Mouse (Mus musculus) hindbrain, embryonic 15.5 days (tissue): Measurements from ENCODE around the gene Armc8. TPM values are rescaled to one million over a fixed set of nuclear protein-coding genes. Genes with fewer than 3 reads are reported as not detected.

Experiments
- ATAC-seq: fragments of 200-750 bp; cut with Nextera tagmentation; 2 replicates; pipeline ENCODE4 v1.8.0; 2017; ENCODE audit warnings: low read depth, moderate number of reproducible peaks, moderate TSS enrichment; ENCODE audit not compliant: low FRiP score
- H3K27ac ChIP-seq: fragments of 300-500 bp; sonication (generic); replicated peaks from 2 replicates; pipeline ENCODE4 v1.5.1; 2015; ENCODE audit warnings: mild to moderate bottlenecking, inconsistent platforms
- H3K27me3 ChIP-seq: fragments of 300-500 bp; sonication (generic); 2 replicates; pipeline ENCODE4 v1.6.1; 2015; ENCODE audit warnings: control low read depth, inconsistent platforms
- H3K36me3 ChIP-seq: fragments of 300-500 bp; sonication (generic); 2 replicates; pipeline ENCODE4 v1.6.1; 2015; ENCODE audit warnings: control low read depth, inconsistent platforms
- H3K4me1 ChIP-seq: fragments of 300-500 bp; sonication (generic); replicated peaks from 2 replicates; pipeline ENCODE4 v1.6.1; 2015; ENCODE audit warnings: control low read depth, inconsistent platforms
- H3K4me2 ChIP-seq: fragments of 300-500 bp; sonication (generic); 2 replicates; pipeline ENCODE4 v1.6.1; 2015; ENCODE audit warnings: moderate library complexity, mild to moderate bottlenecking, inconsistent platforms
- H3K4me3 ChIP-seq: fragments of 300-500 bp; sonication (generic); 2 replicates; pipeline ENCODE4 v1.5.1; 2015; ENCODE audit warnings: mild to moderate bottlenecking, inconsistent platforms
- H3K9ac ChIP-seq: fragments of 300-500 bp; sonication (generic); 2 replicates; pipeline ENCODE4 v1.6.1; 2015; ENCODE audit warnings: inconsistent platforms
- H3K9me3 ChIP-seq: fragments of 300-500 bp; sonication (generic); 2 replicates; pipeline ENCODE4 v1.6.1; 2016; ENCODE audit warnings: control low read depth, inconsistent platforms
- WGBS: fragments of 180-500 bp; shearing (Covaris S2); methylation state at CpG from one replicate; pipeline ENCODE4 v1.1.7; 2015; 5-methylcytosine and 5-hydroxymethylcytosine counted together
- polyA plus RNA-seq: library from polyadenylated mRNA; unstranded; fragments of >200 nt; fragmentation: Nextera tagmentation; extraction: Ambion mirVana; gene quantifications from 2 replicates; pipeline ENCODE4 v1.2.1, GENCODE M21; 2015

Gene Armc8
- polyA plus RNA-seq, 1 experiment from 2014 or later: 68.3 TPM

DNA sequence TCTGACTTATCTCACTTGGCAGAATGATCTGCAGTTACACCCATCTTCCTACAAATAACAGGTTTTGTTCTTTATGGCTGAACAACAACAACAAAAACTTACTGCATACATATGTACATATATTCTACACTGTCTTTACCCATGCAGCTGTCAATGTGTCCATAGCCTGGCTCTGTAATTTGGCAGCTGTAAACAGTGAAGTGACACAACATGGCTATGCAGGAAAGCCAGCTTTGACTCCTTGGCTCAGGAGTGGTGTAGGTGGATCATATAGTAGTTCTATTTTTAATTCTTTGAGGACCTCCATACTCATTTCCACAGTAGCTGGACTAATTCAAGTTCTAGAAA is 9.2 kb downstream of the Armc8 start:
- no peaks in the 10 kb centered on the region; the same call in 1 of the 2 replicates for H3K4me1 ChIP-seq
- H3K4me2 ChIP-seq: no peak overlapping the region
- ATAC-seq: no peak
- no peaks in the 10 kb centered on the region for H3K36me3 ChIP-seq
- H3K27ac ChIP-seq: no peak overlapping the region
- H3K9me3 ChIP-seq: no peaks in the 10 kb centered on the region
- no peak overlapping the region for H3K9ac ChIP-seq
- H3K4me3 ChIP-seq: no peak overlapping the region
- H3K27me3 ChIP-seq: no peaks in the 10 kb centered on the region

DNA sequence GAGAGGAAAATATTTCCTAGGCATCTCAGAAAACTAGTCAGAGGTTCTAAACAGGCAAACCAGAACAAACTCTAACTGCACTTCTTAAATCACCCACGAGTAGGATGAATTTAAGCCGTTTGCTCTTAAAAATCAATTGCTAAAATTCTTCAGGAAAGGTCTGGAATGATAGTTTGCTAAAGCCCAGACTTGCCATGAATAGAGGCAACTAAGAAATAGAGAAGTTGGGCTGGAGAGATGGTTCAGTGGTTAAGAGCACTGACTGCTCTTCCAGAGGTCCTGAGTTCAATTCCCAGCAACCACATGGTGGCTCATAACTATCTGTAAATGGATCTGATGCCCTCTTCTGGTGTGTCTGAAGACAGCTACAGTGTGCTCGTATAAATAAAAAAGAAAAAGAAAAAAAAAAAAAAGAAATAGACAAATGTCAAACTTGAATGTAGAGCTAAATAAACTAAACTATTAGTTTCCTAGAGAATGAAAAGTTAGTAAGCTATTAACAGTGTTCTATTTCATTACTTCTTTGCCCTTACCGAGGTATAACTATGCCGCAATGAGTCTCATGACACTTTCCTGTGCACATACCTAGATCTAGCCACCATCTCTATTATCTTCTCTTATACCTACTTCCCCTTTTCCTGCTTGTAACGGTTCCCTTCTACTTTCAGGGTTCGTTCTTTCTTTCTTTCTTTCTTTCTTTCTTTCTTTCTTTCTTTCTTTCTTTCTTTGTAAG is 9.7 kb downstream of the Armc8 start:
- no peaks in the 10 kb centered on the region for H3K9me3 ChIP-seq
- H3K4me2 ChIP-seq: no peak overlapping the region
- no peak overlapping the region for H3K27ac ChIP-seq
- H3K9ac ChIP-seq: no peak overlapping the region
- ATAC-seq: no peak
- no peaks in the 10 kb centered on the region for H3K27me3 ChIP-seq
- WGBS: 95% methylated on average over 7 of the region's 7 CpGs
- no peak overlapping the region for H3K4me3 ChIP-seq
- H3K36me3 ChIP-seq: no peaks in the 10 kb centered on the region
- H3K4me1 ChIP-seq: no peaks in the 10 kb centered on the region; the same call in 1 of the 2 replicates

DNA sequence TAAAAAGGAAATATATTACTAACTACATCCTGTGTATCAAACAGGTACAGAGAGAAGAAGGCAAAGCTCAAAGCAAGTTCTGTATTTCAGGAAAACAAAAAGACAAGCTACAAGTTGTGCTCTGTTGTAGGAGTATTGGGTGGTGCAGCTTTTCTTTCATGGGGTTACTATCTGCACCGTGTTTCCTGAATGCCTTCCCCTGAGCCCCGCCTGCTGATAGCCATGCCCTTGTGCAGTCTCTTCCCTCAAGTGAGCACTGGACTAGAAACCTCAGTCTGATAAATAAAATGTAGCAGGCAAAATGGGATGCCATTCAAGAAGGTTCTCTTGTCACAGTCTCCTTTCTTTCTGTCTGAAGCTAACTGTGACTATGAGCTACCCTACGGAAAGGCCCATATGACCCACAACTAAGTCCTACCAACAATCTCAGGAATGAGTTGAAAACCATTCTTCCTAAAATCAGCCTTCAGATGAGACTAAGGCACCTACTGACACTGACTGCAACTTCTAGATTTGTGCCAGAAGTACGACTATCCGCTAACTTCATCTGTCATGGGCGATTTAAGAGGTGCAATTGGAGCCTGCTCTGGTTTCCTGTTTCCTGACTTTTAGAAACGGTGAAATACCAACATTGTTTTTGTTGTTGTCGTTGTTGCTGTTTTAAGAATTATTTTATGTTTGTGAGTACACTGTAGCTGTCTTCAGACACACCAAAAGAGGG is 11.0 kb downstream of the Armc8 start:
- WGBS: 88% methylated on average over 8 of the region's 8 CpGs
- no peaks in the 10 kb centered on the region for H3K9me3 ChIP-seq
- H3K27me3 ChIP-seq: no peaks in the 10 kb centered on the region
- no peak overlapping the region for H3K27ac ChIP-seq
- no peaks in the 10 kb centered on the region for H3K36me3 ChIP-seq
- no peak overlapping the region for H3K4me2 ChIP-seq
- ATAC-seq: no peak
- no peak overlapping the region for H3K9ac ChIP-seq
- H3K4me1 ChIP-seq: no peaks in the 10 kb centered on the region
- no peak overlapping the region for H3K4me3 ChIP-seq

DNA sequence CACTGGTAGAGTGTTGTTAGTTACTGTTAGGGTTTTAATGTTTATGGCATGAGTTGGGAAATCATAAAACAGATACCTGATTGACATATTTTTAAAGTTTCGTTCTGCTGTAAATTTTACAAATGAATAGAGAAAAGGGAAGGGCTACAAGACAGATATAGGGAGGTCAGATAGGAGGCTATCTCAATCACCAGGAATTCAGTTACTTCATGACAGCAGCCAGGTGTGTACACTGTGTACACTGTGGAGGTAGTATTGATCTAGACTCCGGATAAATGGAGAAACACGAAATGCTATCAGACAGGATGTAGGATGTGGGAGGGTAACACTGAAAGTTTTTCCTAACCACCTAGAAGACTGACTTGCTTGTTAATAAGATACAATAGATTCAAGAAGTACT is 13.4 kb downstream of the Armc8 start:
- no peak for ATAC-seq
- Histone ChIP-seq H3K4me1 (no peaks in the 10 kb centered on the region), H3K4me3 (no peak overlapping the region), H3K4me2 (no peak overlapping the region), H3K9me3 (no peaks in the 10 kb centered on the region), H3K9ac (no peak overlapping the region), H3K27me3 (no peaks in the 10 kb centered on the region), H3K36me3 (no peaks in the 10 kb centered on the region), H3K27ac (no peak overlapping the region)
- 96% methylated on average over 3 of the region's 3 CpGs for WGBS

DNA sequence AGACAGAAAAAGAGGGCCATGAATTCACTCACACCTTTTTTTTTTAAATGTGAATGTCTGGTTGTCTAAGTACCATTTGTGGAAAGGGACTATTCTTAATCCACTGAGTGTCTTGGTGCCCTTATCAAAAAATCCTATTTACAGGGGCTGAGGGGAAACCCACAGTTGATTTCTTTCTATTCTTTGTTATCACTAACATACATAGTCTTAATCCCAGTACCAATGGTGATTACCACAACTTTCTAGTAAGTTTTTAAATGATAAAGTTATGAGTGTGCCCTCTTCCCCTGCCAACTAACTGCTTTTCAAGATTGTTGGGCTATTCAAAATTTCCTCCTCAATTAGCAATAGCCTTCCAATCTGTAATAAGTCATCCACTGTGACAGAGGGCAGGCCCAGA is 14.6 kb downstream of the Armc8 start:
- ATAC-seq: no peak

DNA sequence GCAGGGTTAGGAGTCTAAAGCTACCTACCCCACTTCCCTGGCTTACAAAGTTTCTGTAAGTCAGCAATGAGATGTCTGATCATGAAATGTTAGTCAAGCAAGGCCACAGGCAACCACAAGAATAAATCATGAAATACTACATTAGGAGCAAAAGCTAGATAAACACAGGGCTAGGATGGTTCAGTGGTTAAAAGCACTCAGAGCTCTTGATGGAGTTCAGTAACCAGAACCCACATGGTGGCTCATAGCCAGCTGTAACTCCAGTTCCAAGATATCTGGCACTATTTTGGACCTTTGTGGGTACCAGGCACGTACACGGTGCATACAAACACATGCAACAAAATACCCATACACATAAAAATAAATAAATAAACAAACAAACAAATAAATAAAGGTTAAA is 15.7 kb downstream of the Armc8 start:
- no peaks in the 10 kb centered on the region for H3K36me3 ChIP-seq
- no peaks in the 10 kb centered on the region for H3K4me1 ChIP-seq
- 84% methylated on average over 2 of the region's 2 CpGs for WGBS
- H3K27ac ChIP-seq: no peak overlapping the region
- H3K9me3 ChIP-seq: no peaks in the 10 kb centered on the region
- no peak overlapping the region for H3K4me2 ChIP-seq
- ATAC-seq: no peak
- H3K4me3 ChIP-seq: no peak overlapping the region
- H3K27me3 ChIP-seq: no peaks in the 10 kb centered on the region
- H3K9ac ChIP-seq: no peak overlapping the region

More for the DNA sequence above, 14.6 kb downstream of the Armc8 start:
- Histone ChIP-seq H3K9me3 (no peaks in the 10 kb centered on the region), H3K36me3 (no peaks in the 10 kb centered on the region), H3K4me3 (no peak overlapping the region), H3K27ac (no peak overlapping the region), H3K4me2 (no peak overlapping the region), H3K9ac (no peak overlapping the region), H3K27me3 (no peaks in the 10 kb centered on the region), H3K4me1 (no peaks in the 10 kb centered on the region)

DNA sequence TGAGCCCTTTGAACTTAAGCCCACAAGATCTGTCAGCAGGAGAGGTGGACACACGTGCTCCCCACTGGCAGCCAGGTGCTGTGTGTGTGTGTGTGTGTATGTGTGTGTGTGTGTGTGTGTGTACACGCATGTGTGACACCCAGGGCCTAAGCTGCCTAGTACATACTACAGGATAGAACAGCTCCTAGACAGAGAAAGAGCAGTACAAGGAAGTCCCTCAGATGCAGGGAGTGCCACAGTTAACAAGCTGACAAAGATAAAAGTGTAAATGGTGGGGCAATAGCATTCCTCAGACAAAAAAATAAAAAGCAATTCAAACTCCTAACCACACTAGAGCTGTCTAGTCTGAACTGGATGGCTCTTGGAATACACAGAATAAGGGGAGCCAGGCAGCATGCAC is 16.6 kb downstream of the Armc8 start:
- H3K4me1 ChIP-seq: no peaks in the 10 kb centered on the region
- ATAC-seq: no peak
- no peak overlapping the region for H3K27ac ChIP-seq
- H3K9ac ChIP-seq: no peak overlapping the region
- H3K4me3 ChIP-seq: no peak overlapping the region
- H3K9me3 ChIP-seq: no peaks in the 10 kb centered on the region
- WGBS: 94% methylated on average over 2 of the region's 2 CpGs
- H3K27me3 ChIP-seq: no peaks in the 10 kb centered on the region
- H3K4me2 ChIP-seq: no peak overlapping the region
- no peaks in the 10 kb centered on the region for H3K36me3 ChIP-seq

DNA sequence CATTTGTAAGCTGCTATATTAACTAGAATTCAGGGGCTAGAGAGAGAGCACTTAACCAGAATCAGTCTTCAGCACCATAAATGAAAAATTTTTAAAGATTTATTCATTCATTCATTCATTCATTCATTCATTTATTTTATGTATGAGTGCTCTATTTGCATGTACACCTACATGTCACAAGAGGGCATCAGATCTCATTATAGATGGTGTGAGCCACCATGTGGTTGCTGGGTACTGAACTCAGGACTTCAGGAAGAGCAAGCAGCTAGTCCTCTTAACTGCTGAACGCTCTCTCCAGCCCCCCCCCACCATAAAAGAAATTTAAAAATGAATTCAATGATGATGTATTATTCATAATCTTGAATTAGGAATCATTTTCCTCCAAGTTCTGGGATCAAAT is 22.4 kb downstream of the Armc8 start:
- ATAC-seq: no peak
- Histone ChIP-seq H3K4me1 (no peaks in the 10 kb centered on the region), H3K4me2 (no peak overlapping the region), H3K9ac (no peak overlapping the region), H3K9me3 (no peaks in the 10 kb centered on the region), H3K27me3 (no peaks in the 10 kb centered on the region), H3K27ac (no peak overlapping the region), H3K36me3 (no peaks in the 10 kb centered on the region), H3K4me3 (no peak overlapping the region)
- WGBS: 100% methylated on average over 1 of the region's 1 CpGs

DNA sequence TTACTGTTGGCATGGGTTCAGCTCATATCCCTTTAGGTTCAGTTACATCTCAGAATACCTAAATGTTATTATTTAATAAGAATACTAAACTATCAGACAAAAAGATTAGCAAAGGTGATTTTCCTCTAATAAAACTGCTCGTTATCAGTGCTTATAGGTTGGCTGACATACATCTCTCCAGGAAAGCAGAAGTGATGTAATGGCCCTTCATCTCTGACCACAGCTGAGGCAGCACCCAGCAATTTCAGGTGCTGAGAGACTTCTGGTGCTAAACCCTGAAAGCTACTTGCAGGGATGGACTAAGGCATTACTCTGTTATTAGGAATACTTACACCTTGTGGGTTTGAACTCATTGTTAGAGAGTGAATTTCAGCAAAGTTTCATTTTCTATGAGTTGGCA is 36.8 kb downstream of the Armc8 start:
- Histone ChIP-seq H3K36me3 (peaks cover 59% of the 10 kb centered on the region), H3K27me3 (no peaks in the 10 kb centered on the region), H3K9me3 (no peaks in the 10 kb centered on the region), H3K4me2 (no peak overlapping the region), H3K4me1 (no peaks in the 10 kb centered on the region), H3K27ac (no peak overlapping the region), H3K4me3 (no peak overlapping the region), H3K9ac (no peak overlapping the region)
- 98% methylated on average over 1 of the region's 1 CpGs for WGBS
- ATAC-seq: no peak

DNA sequence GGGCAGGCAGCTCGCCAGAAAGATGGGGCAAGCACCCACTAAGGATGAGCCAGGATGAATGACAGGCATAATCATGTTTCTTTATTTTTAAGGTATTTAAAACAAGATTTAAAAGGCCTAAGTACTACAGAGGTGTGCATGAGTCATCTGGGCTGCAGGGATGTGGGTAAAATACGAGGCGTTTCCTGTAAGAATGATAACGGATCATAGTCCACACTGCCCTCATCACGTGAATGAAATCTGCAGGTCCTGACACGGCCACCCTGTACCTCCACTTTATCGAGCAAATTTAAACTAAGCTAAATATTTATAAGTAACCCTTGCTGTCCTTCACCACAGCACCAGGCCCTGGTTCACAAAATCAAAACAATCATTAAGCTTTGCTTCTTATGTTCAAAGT is 62.8 kb downstream of the Armc8 start:
- Histone ChIP-seq H3K4me1 (no peaks in the 10 kb centered on the region), H3K36me3 (peaks cover 12% of the 10 kb centered on the region; the same call in 1 of the 2 replicates), H3K4me2 (no peak overlapping the region), H3K27ac (no peak overlapping the region), H3K9me3 (no peaks in the 10 kb centered on the region), H3K27me3 (no peaks in the 10 kb centered on the region), H3K9ac (no peak overlapping the region), H3K4me3 (no peak overlapping the region)
- no peak for ATAC-seq
- WGBS: 90% methylated on average over 7 of the region's 7 CpGs

DNA sequence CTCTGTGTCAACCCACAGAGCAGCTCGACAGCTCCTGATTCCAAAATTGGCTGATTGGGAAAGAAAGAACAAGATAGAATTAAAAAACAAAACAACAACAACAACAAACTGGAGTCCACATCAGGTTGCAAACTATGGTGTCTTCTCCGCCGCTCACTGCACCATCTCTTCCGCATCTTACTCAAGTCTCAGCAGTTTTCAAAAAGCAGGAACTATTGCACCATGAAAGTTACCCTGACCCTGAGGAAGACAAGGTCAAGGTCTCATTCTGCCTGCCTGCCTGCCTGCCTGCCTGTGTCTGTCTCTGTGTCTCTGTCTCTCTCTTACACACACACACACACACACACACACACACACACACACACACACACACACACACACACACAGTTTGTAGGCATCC is 69.4 kb downstream of the Armc8 start:
- no peaks in the 10 kb centered on the region for H3K9me3 ChIP-seq
- no peak for ATAC-seq
- no peaks in the 10 kb centered on the region for H3K27me3 ChIP-seq
- no peak overlapping the region for H3K27ac ChIP-seq
- H3K4me1 ChIP-seq: no peaks in the 10 kb centered on the region
- H3K9ac ChIP-seq: no peak overlapping the region
- 98% methylated on average over 4 of the region's 4 CpGs for WGBS
- H3K36me3 ChIP-seq: peaks cover 32% of the 10 kb centered on the region
- H3K4me2 ChIP-seq: no peak overlapping the region
- no peak overlapping the region for H3K4me3 ChIP-seq

DNA sequence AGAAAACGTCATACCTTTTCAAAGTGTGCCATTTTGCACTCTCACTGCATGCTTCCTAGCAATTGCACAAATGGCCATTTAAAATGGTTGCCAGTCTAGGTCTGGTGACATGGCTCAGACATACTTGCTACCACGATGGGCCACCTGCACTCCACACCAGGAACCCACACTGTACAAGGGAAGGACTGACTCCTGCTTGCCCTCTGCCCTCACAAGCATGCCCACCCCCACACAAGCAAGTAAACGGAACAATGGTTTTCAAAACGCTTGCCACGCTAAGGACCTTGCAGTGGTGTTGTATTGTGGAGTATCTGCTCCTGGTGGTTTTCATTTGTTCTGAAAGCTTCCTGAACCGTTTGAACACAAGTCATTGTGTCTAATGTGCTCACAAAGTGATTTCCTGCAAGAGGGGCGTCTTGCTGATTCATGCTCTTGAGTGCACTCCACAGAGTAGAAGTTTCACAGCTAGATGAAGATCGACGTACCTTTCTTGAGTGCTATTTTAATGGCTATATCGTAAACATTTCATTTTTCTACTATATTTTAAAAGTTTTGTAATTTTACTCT is 76.0 kb downstream of the Armc8 start:
- H3K27me3 ChIP-seq: no peaks in the 10 kb centered on the region
- ATAC-seq: no peak
- H3K4me1 ChIP-seq: no peaks in the 10 kb centered on the region
- 72% methylated on average over 10 of the region's 10 CpGs for WGBS
- no peak overlapping the region for H3K9ac ChIP-seq
- no peak overlapping the region for H3K27ac ChIP-seq
- peaks cover 32% of the 10 kb centered on the region for H3K36me3 ChIP-seq
- no peak overlapping the region for H3K4me2 ChIP-seq
- H3K4me3 ChIP-seq: no peak overlapping the region
- H3K9me3 ChIP-seq: no peaks in the 10 kb centered on the region
